Mouse (Mus musculus) urinary bladder, adult 2 months (tissue): ENCODE results near the gene Dmxl2. TPM values are rescaled to one million over a fixed set of nuclear protein-coding genes. Genes with fewer than 3 reads are reported as not detected.

Experiments
- DNase-seq: peaks from one replicate; pipeline ENCODE4 v3.0.0; 2022; ENCODE audit warnings: low spot score
- polyA plus RNA-seq: library from polyadenylated mRNA; depleted of rRNA; stranded (reverse); fragments of >200 nt; gene quantifications from 2 replicates; pipeline ENCODE4 v1.2.3, GENCODE M21; 2012; rRNA removed

Dmxl2 gene
- polyA plus RNA-seq: 6.5 and 8.1 TPM in 2 replicates

DNA sequence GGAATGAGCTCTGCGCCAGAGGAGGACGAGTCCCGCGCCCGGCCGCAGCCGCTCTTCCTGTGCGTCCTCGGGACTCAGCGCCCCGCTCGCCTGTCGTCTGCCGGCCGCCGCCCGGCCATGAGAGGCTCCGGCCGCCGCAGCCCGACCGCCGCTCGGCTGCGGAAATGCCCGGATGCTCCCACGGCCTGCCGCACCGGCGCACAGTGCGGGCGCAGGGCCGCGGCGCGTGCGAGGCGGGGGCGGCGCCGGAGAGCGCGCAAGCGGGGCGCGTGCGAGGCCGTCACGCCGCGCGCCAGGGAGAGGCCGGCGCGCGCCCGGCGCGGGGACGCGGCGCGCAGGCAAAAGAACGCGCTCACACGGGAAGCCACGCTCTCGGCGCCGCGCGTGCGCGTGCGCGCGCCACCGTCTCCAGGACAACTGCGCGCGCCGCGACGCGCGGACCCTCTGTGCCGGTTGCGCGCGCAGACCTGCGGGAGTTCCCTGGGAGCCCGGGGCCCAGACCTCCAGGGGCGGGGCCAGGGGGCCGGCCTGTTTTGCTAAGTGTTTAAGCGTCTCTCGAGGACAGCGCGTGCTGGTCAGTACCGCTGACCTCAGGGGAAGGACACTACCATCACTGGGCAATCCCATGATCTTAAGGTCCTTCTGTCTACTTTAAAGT is at the start of gene Dmxl2:
Dmxl2 (minus strand) TSS at position 174 of the 658 bp plus-strand sequence.
- DNase-seq: peak; percentile 66

DNA sequence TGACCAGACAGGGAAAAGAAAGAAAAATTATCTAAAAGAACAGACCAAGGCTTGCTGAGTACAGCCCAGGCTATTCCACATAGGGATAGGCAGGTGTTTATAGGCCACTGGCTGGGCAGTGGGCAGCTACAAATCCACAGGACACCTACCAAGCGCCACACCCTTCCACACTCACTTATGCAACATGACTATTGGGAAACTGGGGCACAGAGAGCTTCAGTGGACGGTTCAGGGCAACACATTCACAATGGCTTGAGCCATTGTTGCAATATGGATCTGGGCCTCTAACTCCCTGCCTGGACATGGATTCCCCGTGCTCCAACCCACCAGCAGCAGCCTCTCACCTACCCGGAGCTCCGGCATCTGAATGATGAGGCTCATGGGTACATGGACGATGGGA is 48.0 kb upstream of the Dmxl2 start:
- DNase-seq: no peak

- DNase-seq: no peak
Observed at GRCm38 (mm10) chr9:54547536-54547935, 46.1 kb upstream of the Dmxl2 start.

- no peak for DNase-seq
Observed at GRCm38 (mm10) chr9:54544954-54545315, 43.5 kb upstream of the Dmxl2 start.

GRCm38 (mm10) chr9:54544212-54544953 is 43.0 kb upstream of the Dmxl2 start:
- DNase-seq: no peak

GRCm38 (mm10) chr9:54540801-54541200 is 39.4 kb upstream of the Dmxl2 start:
- no peak for DNase-seq

- no peak for DNase-seq
Observed at GRCm38 (mm10) chr9:54538684-54539083, 37.3 kb upstream of the Dmxl2 start, which contains the start of gene Sh2d7. TSS of gene Sh2d7 (plus strand) at chr9:54538984.

GRCm38 (mm10) chr9:54538244-54538643 is 36.8 kb upstream of the Dmxl2 start:
- DNase-seq: no peak

DNA sequence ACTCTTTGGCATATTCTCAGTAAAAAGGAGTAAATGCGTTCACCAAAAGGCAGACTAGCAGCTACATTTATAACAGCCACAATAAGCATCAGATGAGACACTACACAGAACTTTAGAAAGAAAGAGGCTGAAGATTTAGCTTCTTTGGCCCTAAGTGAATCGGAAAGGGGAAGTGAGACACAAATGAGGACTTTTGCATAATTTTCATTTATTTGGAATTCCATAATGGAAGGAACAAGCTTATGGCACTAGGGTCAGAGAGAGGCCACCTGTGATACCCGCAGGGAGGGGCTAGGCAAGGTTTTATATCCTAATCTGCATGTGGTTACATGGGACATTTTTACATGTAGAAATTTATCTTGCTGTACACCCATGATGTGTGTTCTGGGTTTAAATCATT is 36.1 kb upstream of the Dmxl2 start:
- DNase-seq: no peak

- DNase-seq: no peak
Observed at GRCm38 (mm10) chr9:54537030-54537429, 35.6 kb upstream of the Dmxl2 start.

DNA sequence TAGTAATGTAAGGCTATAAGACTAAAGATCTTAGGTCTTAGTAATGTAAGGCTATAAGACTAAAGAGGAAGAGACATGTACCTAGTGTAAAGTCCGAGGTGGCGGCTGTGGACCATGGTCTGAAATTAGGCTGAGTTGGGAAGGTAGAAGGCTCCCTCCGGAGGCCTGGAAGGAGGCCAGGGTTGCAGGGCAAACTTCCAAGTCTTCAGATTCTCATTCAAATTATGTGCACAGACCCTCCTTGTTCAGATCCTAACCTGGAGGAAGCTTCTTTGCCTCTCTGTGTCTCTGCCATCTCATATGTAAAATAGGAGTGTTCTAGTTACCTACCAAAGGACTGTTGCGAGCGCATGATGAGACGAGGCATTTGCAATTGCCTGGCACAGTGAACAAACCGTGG is 34.8 kb upstream of the Dmxl2 start:
- no peak for DNase-seq

GRCm38 (mm10) chr9:54533975-54534374 is 32.5 kb upstream of the Dmxl2 start:
- DNase-seq: no peak

DNA sequence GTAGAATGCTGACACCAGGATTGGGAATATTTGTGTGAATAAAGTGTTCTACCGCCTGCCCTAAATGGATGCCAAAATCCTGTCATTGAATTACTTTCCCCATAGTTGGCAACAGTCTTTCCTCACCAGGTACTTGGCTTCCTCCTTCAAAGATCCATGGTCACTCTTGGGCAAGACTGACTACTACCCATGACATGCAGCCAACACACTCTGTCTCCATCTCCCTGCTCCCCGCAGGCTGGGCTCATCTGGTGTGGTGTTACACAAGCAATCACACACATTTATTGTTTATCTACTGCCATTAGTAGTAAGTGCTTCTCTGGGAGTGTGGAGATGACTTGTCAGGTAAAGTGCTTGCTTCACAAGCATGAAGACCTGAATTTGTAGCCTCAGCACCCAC is 31.5 kb upstream of the Dmxl2 start:
- DNase-seq: no peak

GRCm38 (mm10) chr9:54531421-54531820 is 30.0 kb upstream of the Dmxl2 start:
- DNase-seq: no peak

DNA sequence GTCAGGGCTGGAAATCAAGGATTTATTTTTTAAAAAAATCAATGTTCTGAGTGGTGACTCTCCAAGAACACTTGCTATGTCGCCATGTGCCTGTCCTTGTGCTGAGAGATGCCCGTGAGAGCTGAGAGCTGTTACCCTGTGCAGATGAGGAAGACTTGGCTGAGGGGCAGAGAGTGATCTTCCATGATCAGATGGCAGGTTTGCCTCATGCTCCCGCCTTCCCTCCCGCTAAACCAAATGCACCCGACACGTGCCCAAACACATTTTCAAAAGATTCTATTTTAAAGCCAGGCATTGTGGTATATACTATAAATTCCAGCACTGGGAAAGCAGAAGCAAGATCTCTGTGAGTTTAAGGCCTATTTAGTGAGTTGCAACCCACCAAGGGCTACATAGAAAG is 29.4 kb upstream of the Dmxl2 start:
- no peak for DNase-seq

GRCm38 (mm10) chr9:54529950-54530349 is 28.5 kb upstream of the Dmxl2 start:
- DNase-seq: no peak

GRCm38 (mm10) chr9:54527694-54528093 is 26.3 kb upstream of the Dmxl2 start:
- no peak for DNase-seq

GRCm38 (mm10) chr9:54520286-54520685 is 18.9 kb upstream of the Dmxl2 start:
- no peak for DNase-seq

- no peak for DNase-seq
Observed at GRCm38 (mm10) chr9:54518921-54519320, 17.5 kb upstream of the Dmxl2 start.

- no peak for DNase-seq
Observed at GRCm38 (mm10) chr9:54515991-54516390, 14.6 kb upstream of the Dmxl2 start.

GRCm38 (mm10) chr9:54502873-54503272 is 1.4 kb upstream of the Dmxl2 start:
- DNase-seq: no peak

GRCm38 (mm10) chr9:54502111-54502495 is 677 bp upstream of the Dmxl2 start:
- DNase-seq: no peak

- DNase-seq: no peak
Observed at GRCm38 (mm10) chr9:54500832-54501452, 484 bp downstream of the Dmxl2 start.
